Mouse (Mus musculus) E14TG2a.4 (cell line): ENCODE data around the gene Wnt6.

Source experiments
- H3K27me3 ChIP-seq: 2 replicates; pipeline ENCODE4 v1.6.1; 2014; ENCODE audit warnings: low read length, control low read depth; ENCODE audit not compliant: insufficient read depth
- H3K36me3 ChIP-seq: 2 replicates; pipeline ENCODE4 v1.6.1; 2014; ENCODE audit warnings: low read length, control low read depth; ENCODE audit not compliant: insufficient read depth
- H3K4me1 ChIP-seq: replicated peaks from 2 replicates; pipeline ENCODE4 v1.6.1; 2014; ENCODE audit warnings: low read depth, low read length, control low read depth
- H3K4me3 ChIP-seq: replicated peaks from 2 replicates; pipeline ENCODE4 v1.5.1; 2014; ENCODE audit warnings: mild to moderate bottlenecking, low read length
- H3K9me3 ChIP-seq: 2 replicates; pipeline ENCODE4 v1.6.1; 2014; ENCODE audit warnings: low read length, control low read depth
- CTCF ChIP-seq: conservative IDR thresholded peaks from 2 replicates; pipeline ENCODE4 v1.5.1; 2014; ENCODE audit warnings: low read length
- NANOG ChIP-seq: IDR thresholded peaks from 2 replicates; pipeline ENCODE4 v1.6.1; 2014; ENCODE audit warnings: borderline replicate concordance, low read length, mixed read lengths
- POU5F1 ChIP-seq: IDR thresholded peaks from 2 replicates; pipeline ENCODE4 v1.6.1; 2014; ENCODE audit warnings: low read length, borderline replicate concordance

Gene Wnt6

DNA sequence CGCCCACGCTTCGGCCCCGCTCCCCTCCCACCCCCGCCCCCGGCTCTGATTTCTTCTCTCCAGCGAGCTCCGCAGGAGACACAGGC, at the start of gene Wnt6:
TSS of gene Wnt6 (plus strand) at position 48 of the 86 bp plus-strand sequence.
- TF ChIP-seq POU5F1, result no peak
- no peak for TF ChIP-seq CTCF
- no peak for TF ChIP-seq NANOG
- Histone ChIP-seq H3K4me1 (peaks cover 65% of the 10 kb centered on the region), H3K9me3 (no peaks in the 10 kb centered on the region), H3K36me3 (no peaks in the 10 kb centered on the region), H3K27me3 (peaks cover 94% of the 10 kb centered on the region), H3K4me3 (peak within 1 kb of the TSS; percentile 73)

- no peaks in the 10 kb centered on the region for H3K9me3 ChIP-seq
- H3K4me3 ChIP-seq, result no peak overlapping the region
- H3K4me1 ChIP-seq, result no peaks in the 10 kb centered on the region
- TF ChIP-seq NANOG, result no peak
- TF ChIP-seq CTCF, result peak; percentile 79
- no peak for TF ChIP-seq POU5F1
- no peaks in the 10 kb centered on the region for H3K36me3 ChIP-seq
- no peaks in the 10 kb centered on the region for H3K27me3 ChIP-seq
These were observed 47.9 kb upstream of the Wnt6 start for GRCm38 (mm10) chr1:74723748-74724147.

DNA sequence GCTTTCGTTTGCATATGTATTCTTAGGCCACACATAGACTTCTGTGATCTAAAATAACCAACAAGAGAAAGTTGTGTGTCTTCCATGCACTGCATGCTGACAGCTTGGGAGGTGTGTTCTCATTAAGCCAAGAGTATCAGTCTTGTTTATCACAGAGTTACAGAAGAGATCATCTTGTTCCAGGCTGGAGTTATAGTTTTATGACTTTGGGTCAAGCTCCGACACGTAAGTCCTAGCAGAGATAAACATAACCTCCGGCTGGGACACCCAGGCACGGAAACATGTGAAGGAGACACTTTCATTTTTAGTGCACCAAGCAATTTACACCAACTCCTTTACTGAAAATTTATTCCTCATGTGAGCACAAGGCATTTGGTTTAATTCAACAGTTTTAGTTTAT, 45.6 kb upstream of the Wnt6 start:
- Histone ChIP-seq H3K27me3 (no peaks in the 10 kb centered on the region), H3K9me3 (no peaks in the 10 kb centered on the region), H3K36me3 (no peaks in the 10 kb centered on the region), H3K4me3 (no peak overlapping the region), H3K4me1 (peaks cover 8% of the 10 kb centered on the region)
- no peak for TF ChIP-seq POU5F1
- no peak for TF ChIP-seq CTCF
- TF ChIP-seq NANOG, result no peak

- H3K4me3 ChIP-seq, result no peak overlapping the region
- no peak for TF ChIP-seq NANOG
- no peak for TF ChIP-seq POU5F1
- TF ChIP-seq CTCF, result no peak
These were observed 45.0 kb upstream of the Wnt6 start for GRCm38 (mm10) chr1:74726674-74727073.

GRCm38 (mm10) chr1:74728446-74728845, 43.2 kb upstream of the Wnt6 start:
- TF ChIP-seq NANOG, result no peak
- TF ChIP-seq CTCF, result no peak
- TF ChIP-seq POU5F1, result no peak
- peaks cover 8% of the 10 kb centered on the region for H3K4me1 ChIP-seq
- H3K36me3 ChIP-seq, result no peaks in the 10 kb centered on the region
- no peaks in the 10 kb centered on the region for H3K27me3 ChIP-seq
- H3K9me3 ChIP-seq, result no peaks in the 10 kb centered on the region
- no peak overlapping the region for H3K4me3 ChIP-seq

More at GRCm38 (mm10) chr1:74726674-74727073, 45.0 kb upstream of the Wnt6 start:
- H3K36me3 ChIP-seq, result no peaks in the 10 kb centered on the region
- H3K9me3 ChIP-seq, result no peaks in the 10 kb centered on the region
- peaks cover 8% of the 10 kb centered on the region for H3K4me1 ChIP-seq
- no peaks in the 10 kb centered on the region for H3K27me3 ChIP-seq

DNA sequence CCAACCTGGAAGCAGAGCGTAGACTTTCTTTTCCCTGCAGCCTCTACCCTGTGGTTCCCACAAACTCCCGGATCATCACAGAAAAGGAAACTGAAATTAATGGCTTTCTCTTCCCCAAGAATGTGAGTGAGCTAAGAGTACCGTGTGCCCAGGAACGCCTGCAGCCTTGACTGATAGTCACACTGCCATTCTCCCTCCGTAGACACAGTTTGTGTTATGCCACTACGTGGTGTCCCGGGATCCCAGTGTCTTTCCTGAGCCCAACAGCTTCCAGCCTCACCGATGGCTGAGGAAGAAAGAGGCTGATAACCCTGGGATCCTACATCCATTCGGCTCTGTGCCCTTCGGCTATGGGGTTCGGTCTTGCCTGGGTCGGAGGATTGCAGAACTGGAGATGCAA, 34.7 kb upstream of the Wnt6 start:
- no peaks in the 10 kb centered on the region for H3K36me3 ChIP-seq
- peaks cover 40% of the 10 kb centered on the region for H3K27me3 ChIP-seq
- no peak overlapping the region for H3K4me3 ChIP-seq
- no peak for TF ChIP-seq POU5F1
- TF ChIP-seq CTCF, result no peak
- no peak for TF ChIP-seq NANOG
- no peaks in the 10 kb centered on the region for H3K9me3 ChIP-seq
- H3K4me1 ChIP-seq, result peaks cover 7% of the 10 kb centered on the region

GRCm38 (mm10) chr1:74737500-74737899, 34.2 kb upstream of the Wnt6 start:
- H3K9me3 ChIP-seq, result no peaks in the 10 kb centered on the region
- H3K36me3 ChIP-seq, result no peaks in the 10 kb centered on the region
- no peak overlapping the region for H3K4me3 ChIP-seq
- TF ChIP-seq NANOG (no peak), POU5F1 (no peak), CTCF (no peak)
- H3K4me1 ChIP-seq, result peaks cover 7% of the 10 kb centered on the region
- peaks cover 40% of the 10 kb centered on the region for H3K27me3 ChIP-seq

- Histone ChIP-seq H3K4me3 (no peak overlapping the region), H3K4me1 (0 out of 2 replicates have a peak, but pooled peaks cover under 1% of the 10 kb centered on the region)
- TF ChIP-seq NANOG (no peak), POU5F1 (no peak), CTCF (no peak)
These were observed 30.8 kb upstream of the Wnt6 start for GRCm38 (mm10) chr1:74740846-74741245.

GRCm38 (mm10) chr1:74747335-74747734, 24.4 kb upstream of the Wnt6 start:
- Histone ChIP-seq H3K9me3 (no peaks in the 10 kb centered on the region), H3K27me3 (peaks cover 57% of the 10 kb centered on the region), H3K4me3 (no peak overlapping the region), H3K4me1 (peaks cover 23% of the 10 kb centered on the region), H3K36me3 (no peaks in the 10 kb centered on the region)
- TF ChIP-seq NANOG (no peak), CTCF (no peak), POU5F1 (no peak)

More at GRCm38 (mm10) chr1:74740846-74741245, 30.8 kb upstream of the Wnt6 start:
- Histone ChIP-seq H3K36me3 (no peaks in the 10 kb centered on the region), H3K27me3 (peaks cover 37% of the 10 kb centered on the region), H3K9me3 (no peaks in the 10 kb centered on the region)
